Mouse (Mus musculus) cerebellum, adult 2 months (tissue): ENCODE measurements around the gene Cd79b. TPM values are rescaled to one million over a fixed set of nuclear protein-coding genes. Genes with fewer than 3 reads are reported as not detected.

Experiments used
- DNase-seq, 2 experiments: peaks; one replicate each; pipeline ENCODE4 v3.0.0; 2021
- H3K27ac ChIP-seq: fragments of 200-500 bp; 2 replicates; pipeline ENCODE4 v1.5.1; 2012; ENCODE audit warnings: low read length, control low read depth, inconsistent platforms; ENCODE audit not compliant: insufficient read depth
- H3K27me3 ChIP-seq: fragments of 200-500 bp; 2 replicates; pipeline ENCODE4 v1.6.1; 2012; ENCODE audit warnings: inconsistent platforms, mild to moderate bottlenecking, low read length, moderate library complexity; ENCODE audit not compliant: control insufficient read depth, insufficient read depth
- H3K4me1 ChIP-seq: fragments of 200-500 bp; 2 replicates; pipeline ENCODE4 v1.6.1; 2011; ENCODE audit warnings: low read length; ENCODE audit not compliant: control insufficient read depth, insufficient read depth
- H3K4me3 ChIP-seq: fragments of 200-500 bp; replicated peaks from 2 replicates; pipeline ENCODE3; 2011; ENCODE audit warnings: mild to moderate bottlenecking, low read depth, low read length, control low read depth; ENCODE audit not compliant: insufficient read depth
- CTCF ChIP-seq: fragments of 200-500 bp; IDR thresholded peaks from 2 replicates; pipeline ENCODE4 v1.5.1; 2011; ENCODE audit warnings: low read depth, mild to moderate bottlenecking, control low read depth, low read length, moderate library complexity, borderline replicate concordance; ENCODE audit not compliant: insufficient read depth
- POLR2A ChIP-seq: fragments of 200-500 bp; IDR thresholded peaks from 2 replicates; pipeline ENCODE4 v1.6.1; 2011; ENCODE audit warnings: low read length, control low read depth, borderline replicate concordance; ENCODE audit not compliant: insufficient read depth
- WGBS: fragments of 180-500 bp; shearing (Covaris S2); methylation state at CpG from one replicate; pipeline ENCODE4 v1.1.7; 2018; 5-methylcytosine and 5-hydroxymethylcytosine counted together
- polyA plus RNA-seq: library from polyadenylated mRNA; depleted of rRNA; stranded (reverse); fragments of >200 nt; gene quantifications from 2 replicates; pipeline ENCODE4 v1.2.3, GENCODE M21; 2012

The Cd79b gene
- polyA plus RNA-seq, 1 experiment = 0.70 TPM

DNA sequence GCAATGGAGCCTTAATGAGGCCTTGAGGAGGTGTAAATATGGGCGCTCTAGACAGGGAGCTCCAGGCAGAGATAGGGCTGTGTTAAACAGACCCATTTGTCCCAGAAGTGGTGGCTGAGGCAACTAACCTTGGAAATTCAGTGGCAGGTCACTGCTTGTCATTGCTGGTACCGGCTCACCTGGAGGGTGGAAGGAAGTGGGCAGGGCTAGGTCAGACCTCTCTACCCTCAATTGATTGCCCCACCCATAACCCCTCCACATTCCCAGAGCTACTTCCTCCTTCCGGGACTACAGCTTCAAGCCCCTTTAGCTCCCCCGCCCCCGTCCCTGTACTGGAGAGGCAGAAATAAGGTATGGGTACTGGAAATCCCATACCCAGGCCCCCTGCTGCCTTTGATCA, 1.0 kb downstream of the Cd79b start:
- no peak for DNase-seq
- Histone ChIP-seq H3K4me1 (no peaks in the 10 kb centered on the region), H3K4me3 (no peak overlapping the region), H3K27me3 (no peaks in the 10 kb centered on the region), H3K27ac (no peak overlapping the region)
- 84% methylated on average over 5 of the region's 5 CpGs for WGBS
- TF ChIP-seq CTCF (no peak), POLR2A (no peak)

DNA sequence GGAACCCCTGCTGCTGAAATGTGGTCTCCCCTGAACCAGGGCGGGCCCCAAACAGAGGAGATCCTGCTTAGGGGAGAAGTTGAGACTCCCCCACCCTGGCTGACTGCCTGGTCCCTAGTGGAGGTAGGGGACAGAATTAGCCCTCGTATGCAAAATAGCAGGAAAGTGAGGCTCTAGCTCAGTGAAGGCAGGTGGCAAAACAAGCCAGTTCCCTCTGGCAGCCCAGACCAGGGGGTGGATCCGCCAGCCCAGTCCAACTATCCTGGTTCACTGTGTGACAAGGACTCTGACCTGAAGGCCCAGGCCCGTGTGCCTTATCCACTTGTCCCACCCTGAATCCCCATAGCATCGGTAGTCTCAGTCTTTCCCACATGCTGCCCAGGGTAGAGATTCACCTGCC, 4.4 kb downstream of the Cd79b start:
- WGBS = 72% methylated on average over 5 of the region's 5 CpGs
- Histone ChIP-seq H3K4me3 (no peak overlapping the region), H3K27ac (no peak overlapping the region), H3K4me1 (no peaks in the 10 kb centered on the region), H3K27me3 (no peaks in the 10 kb centered on the region)
- DNase-seq = no peak
- TF ChIP-seq POLR2A = no peak
- TF ChIP-seq CTCF = no peak

DNA sequence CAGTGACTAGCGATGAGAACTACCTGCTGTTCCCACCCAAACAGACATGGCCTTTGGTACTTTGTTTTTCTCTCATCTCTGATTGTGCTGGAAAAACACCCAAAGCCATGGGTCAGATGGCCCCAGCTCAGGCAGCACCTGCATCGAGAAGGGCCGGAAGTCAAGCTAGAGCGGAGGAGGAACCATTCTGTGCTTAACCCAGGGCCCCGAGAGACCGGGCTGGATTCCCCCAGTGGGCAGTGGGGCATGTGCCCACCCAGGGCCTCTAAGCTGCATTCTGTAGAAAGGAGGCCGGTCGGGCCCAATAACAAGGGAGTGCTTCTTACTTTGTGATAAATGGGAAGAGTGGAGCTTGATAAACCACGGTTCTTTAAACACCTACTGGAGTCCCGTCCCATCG, 6.4 kb downstream of the Cd79b start:
- no peak for TF ChIP-seq CTCF
- TF ChIP-seq POLR2A = no peak
- WGBS = 83% methylated on average over 11 of the region's 11 CpGs

DNA sequence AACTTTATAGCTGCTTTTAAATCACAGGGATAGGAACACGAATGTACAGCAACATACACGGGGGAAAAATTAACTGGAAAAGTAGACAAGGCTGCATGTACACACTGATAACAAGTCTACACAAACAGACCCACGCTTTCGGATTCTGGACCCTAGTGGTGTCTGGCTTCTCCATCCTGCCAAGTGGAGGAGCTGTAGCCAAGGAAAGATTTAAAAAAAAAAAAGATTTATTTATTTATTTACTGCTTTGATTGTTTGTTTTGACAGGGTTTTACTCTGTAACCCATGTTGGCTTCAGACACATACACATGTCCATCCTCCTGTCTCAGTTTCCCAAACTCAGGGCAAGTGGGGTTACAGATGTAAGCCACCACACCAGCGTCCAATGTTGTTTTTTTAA, 7.1 kb downstream of the Cd79b start:
- WGBS = 57% methylated on average over 5 of the region's 5 CpGs
- H3K4me1 ChIP-seq = no peaks in the 10 kb centered on the region
- H3K27ac ChIP-seq = no peak overlapping the region
- TF ChIP-seq POLR2A = no peak
- no peak for TF ChIP-seq CTCF
- no peak overlapping the region for H3K4me3 ChIP-seq
- no peaks in the 10 kb centered on the region for H3K27me3 ChIP-seq
- DNase-seq = no peak

More for the DNA sequence above, 6.4 kb downstream of the Cd79b start:
- DNase-seq = no peak
- no peaks in the 10 kb centered on the region for H3K4me1 ChIP-seq
- no peak overlapping the region for H3K27ac ChIP-seq
- H3K27me3 ChIP-seq = no peaks in the 10 kb centered on the region
- H3K4me3 ChIP-seq = no peak overlapping the region

DNA sequence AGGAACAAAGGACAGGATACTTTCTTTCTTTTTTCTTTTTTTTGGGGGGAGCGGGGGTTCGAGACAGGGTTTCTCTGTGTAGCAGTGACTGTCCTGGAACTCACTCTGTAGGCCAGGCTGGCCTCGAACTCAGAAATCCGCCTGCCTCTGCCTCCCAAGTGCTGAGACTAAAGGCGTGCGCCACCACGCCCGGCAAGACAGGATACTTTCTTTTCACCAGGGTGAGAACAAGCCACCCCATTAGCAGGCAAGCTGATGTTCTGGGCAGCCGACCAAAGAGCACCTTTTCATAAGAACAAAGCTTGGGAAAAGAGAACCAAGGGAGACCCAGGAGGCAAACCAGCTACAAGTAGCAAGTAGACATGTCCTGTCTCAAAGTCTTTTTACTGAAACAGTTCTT, 7.8 kb downstream of the Cd79b start:
- H3K27me3 ChIP-seq = no peaks in the 10 kb centered on the region
- H3K4me1 ChIP-seq = no peaks in the 10 kb centered on the region
- H3K4me3 ChIP-seq = no peak overlapping the region
- H3K27ac ChIP-seq = no peak overlapping the region
- no peak for DNase-seq
- WGBS = 82% methylated on average over 9 of the region's 9 CpGs
- TF ChIP-seq CTCF (no peak), POLR2A (no peak)

DNA sequence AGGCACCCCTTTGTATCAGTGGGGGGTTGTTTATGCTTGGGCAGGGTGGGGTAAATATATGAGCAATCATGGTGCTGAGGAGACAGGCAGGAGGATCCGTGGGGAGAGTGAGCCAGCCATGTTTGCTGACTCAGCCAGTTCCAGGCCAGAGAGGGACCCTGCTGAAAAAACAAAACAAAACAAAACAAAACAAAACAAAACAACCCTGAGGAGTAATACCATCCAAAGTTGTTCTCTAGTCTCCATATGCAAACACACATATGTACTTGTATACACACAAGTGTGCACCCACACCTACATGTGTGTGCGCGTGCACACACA, 8.5 kb downstream of the Cd79b start:
- no peaks in the 10 kb centered on the region for H3K27me3 ChIP-seq
- H3K4me1 ChIP-seq = no peaks in the 10 kb centered on the region
- 87% methylated on average over 3 of the region's 3 CpGs for WGBS
- TF ChIP-seq CTCF (no peak), POLR2A (no peak)
- H3K4me3 ChIP-seq = no peak overlapping the region
- no peak overlapping the region for H3K27ac ChIP-seq
- no peak for DNase-seq

DNA sequence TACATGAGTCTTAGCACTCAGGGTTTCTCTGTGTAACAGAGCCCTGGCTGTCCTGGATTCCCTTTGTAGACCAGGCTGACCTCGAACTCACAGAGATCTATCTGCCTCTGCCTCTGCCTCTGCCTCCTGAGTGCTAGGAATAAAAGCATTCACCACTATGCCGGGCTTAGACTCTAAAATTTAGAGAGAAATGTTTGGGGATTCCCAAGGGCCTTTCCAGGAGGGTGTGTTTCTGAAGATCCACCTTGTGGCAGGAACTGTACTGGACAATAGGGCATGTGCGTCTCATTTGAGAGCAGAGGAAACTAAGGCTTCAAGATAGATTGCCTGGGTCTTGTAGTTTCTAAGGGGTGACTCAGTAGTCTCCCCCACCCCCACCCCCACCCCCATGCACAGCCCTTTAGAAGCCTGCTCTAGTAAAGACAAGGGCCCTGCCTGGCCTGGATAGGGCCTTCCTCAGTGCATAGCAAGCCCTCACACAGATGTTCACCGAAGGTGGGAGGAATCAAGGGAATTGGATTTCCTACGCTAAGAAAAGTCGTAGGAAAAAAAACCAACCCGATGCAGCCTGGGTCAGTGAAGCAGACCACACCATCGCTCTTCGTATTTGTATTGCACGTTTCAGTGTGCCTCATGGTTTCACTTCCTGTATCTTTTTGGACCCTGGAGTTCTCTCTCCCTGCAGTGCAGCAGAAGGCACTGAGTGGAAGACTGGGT, 9.1 kb downstream of the Cd79b start:
- no peak overlapping the region for H3K27ac ChIP-seq
- 83% methylated on average over 10 of the region's 10 CpGs for WGBS
- no peaks in the 10 kb centered on the region for H3K4me1 ChIP-seq
- H3K4me3 ChIP-seq = no peak overlapping the region
- TF ChIP-seq CTCF (no peak), POLR2A (no peak)
- no peaks in the 10 kb centered on the region for H3K27me3 ChIP-seq
- no peak for DNase-seq

DNA sequence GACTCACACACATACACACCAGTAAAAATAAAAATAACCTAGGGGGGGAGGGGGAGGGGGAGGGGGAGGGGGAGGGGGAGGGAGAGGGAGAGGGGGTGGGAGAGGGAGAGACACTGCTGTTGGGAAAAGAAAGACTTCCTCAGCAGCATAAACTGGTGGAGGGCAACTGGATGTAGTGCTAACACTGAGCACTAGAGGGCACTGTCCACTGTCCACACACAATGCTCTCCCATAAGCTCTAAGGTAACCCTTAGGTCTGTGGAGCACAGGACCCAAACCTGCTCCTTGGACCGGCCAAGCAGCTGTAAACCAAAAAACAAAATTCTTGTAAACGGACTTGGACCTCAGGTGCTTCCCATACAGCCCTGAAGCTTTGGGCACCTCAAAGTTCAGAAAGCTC, 11.9 kb downstream of the Cd79b start:
- WGBS = 19% methylated on average over 2 of the region's 2 CpGs
- Histone ChIP-seq H3K27me3 (no peaks in the 10 kb centered on the region), H3K4me3 (no peak overlapping the region), H3K4me1 (no peaks in the 10 kb centered on the region), H3K27ac (no peak overlapping the region)
- peak; percentile 94 for TF ChIP-seq CTCF
- no peak for TF ChIP-seq POLR2A
- DNase-seq = peak; percentile 56 to 68
